Mouse (Mus musculus): ENCODE results near the gene Gca. TPM values are rescaled to one million over a fixed set of nuclear protein-coding genes. Genes with fewer than 3 reads are reported as not detected.

The Gca gene
- 14.7 and 16.1 TPM in 2 replicates for polyA plus RNA-seq (2016; fragmentation: Nextera tagmentation; extraction: Ambion mirVana)

GRCm38 (mm10) chr2:62664135-62664670 lies at the start of gene Gca:
Gene Gca, plus strand, starts transcription at chr2:62664285.
- peak within 1 kb of the TSS; percentile 93 for H3K4me2 ChIP-seq
- no peaks in the 10 kb centered on the region for H3K27me3 ChIP-seq (replicated peaks)
- ATAC-seq (ENCODE audit: insufficient number of reproducible peaks, low FRiP score), result peak; percentile 97
- peak within 1 kb of the TSS; percentile 77 for H3K4me3 ChIP-seq
- H3K9ac ChIP-seq, result peak within 1 kb of the TSS; percentile 83
- 0 out of 2 replicates have a peak, but pooled peaks cover 2% of the 10 kb centered on the region for H3K4me1 ChIP-seq (replicated peaks)
- under 1% methylated on average over 42 of the region's 43 CpGs for WGBS
- no peaks in the 10 kb centered on the region for H3K36me3 ChIP-seq
- H3K27ac ChIP-seq (ENCODE audit: poor library complexity, severe bottlenecking), result 0 out of 2 replicates have a peak within 1 kb of the TSS, but pooled peaks have one; percentile 44
- H3K9me3 ChIP-seq (replicated peaks), result no peaks in the 10 kb centered on the region

GRCm38 (mm10) chr2:62618934-62619341 lies 45.1 kb upstream of the Gca start:
- Histone ChIP-seq H3K4me1 (replicated peaks) (no peaks in the 10 kb centered on the region), H3K27ac (ENCODE audit: poor library complexity, severe bottlenecking) (no peak overlapping the region), H3K9ac (no peak overlapping the region), H3K4me3 (no peak overlapping the region), H3K4me2 (no peak overlapping the region), H3K9me3 (replicated peaks) (no peaks in the 10 kb centered on the region), H3K36me3 (no peaks in the 10 kb centered on the region), H3K27me3 (replicated peaks) (no peaks in the 10 kb centered on the region)
- ATAC-seq (ENCODE audit: insufficient number of reproducible peaks, low FRiP score), result peak; percentile 89
- WGBS, result 23% methylated on average over 7 of the region's 7 CpGs

GRCm38 (mm10) chr2:62619679-62620078 lies 44.4 kb upstream of the Gca start:
- H3K27me3 ChIP-seq (replicated peaks), result no peaks in the 10 kb centered on the region
- H3K9me3 ChIP-seq (replicated peaks), result no peaks in the 10 kb centered on the region
- no peak for ATAC-seq (ENCODE audit: insufficient number of reproducible peaks, low FRiP score)
- WGBS, result 45% methylated on average over 2 of the region's 2 CpGs
- no peak overlapping the region for H3K4me3 ChIP-seq
- H3K36me3 ChIP-seq, result no peaks in the 10 kb centered on the region
- no peak overlapping the region for H3K9ac ChIP-seq
- no peak overlapping the region for H3K27ac ChIP-seq (ENCODE audit: poor library complexity, severe bottlenecking)
- no peak overlapping the region for H3K4me2 ChIP-seq
- no peaks in the 10 kb centered on the region for H3K4me1 ChIP-seq (replicated peaks)

GRCm38 (mm10) chr2:62623024-62623441 lies 41.1 kb upstream of the Gca start:
- WGBS, result 81% methylated on average over 8 of the region's 8 CpGs
- ATAC-seq (ENCODE audit: insufficient number of reproducible peaks, low FRiP score), result no peak
- no peaks in the 10 kb centered on the region for H3K4me1 ChIP-seq (replicated peaks)
- no peak overlapping the region for H3K9ac ChIP-seq
- no peaks in the 10 kb centered on the region for H3K27me3 ChIP-seq (replicated peaks)
- H3K4me2 ChIP-seq, result no peak overlapping the region
- H3K9me3 ChIP-seq (replicated peaks), result no peaks in the 10 kb centered on the region
- no peak overlapping the region for H3K4me3 ChIP-seq
- H3K27ac ChIP-seq (ENCODE audit: poor library complexity, severe bottlenecking), result no peak overlapping the region
- H3K36me3 ChIP-seq, result no peaks in the 10 kb centered on the region

- no peak overlapping the region for H3K27ac ChIP-seq (ENCODE audit: poor library complexity, severe bottlenecking)
- H3K27me3 ChIP-seq (replicated peaks), result no peaks in the 10 kb centered on the region
- H3K36me3 ChIP-seq, result no peaks in the 10 kb centered on the region
- no peaks in the 10 kb centered on the region for H3K9me3 ChIP-seq (replicated peaks)
- H3K9ac ChIP-seq, result no peak overlapping the region
- H3K4me3 ChIP-seq, result no peak overlapping the region
- WGBS, result 9% methylated on average over 5 of the region's 5 CpGs
- no peaks in the 10 kb centered on the region for H3K4me1 ChIP-seq (replicated peaks)
- ATAC-seq (ENCODE audit: insufficient number of reproducible peaks, low FRiP score), result no peak
- no peak overlapping the region for H3K4me2 ChIP-seq
These were observed 36.4 kb upstream of the Gca start for GRCm38 (mm10) chr2:62627728-62628127.

DNA sequence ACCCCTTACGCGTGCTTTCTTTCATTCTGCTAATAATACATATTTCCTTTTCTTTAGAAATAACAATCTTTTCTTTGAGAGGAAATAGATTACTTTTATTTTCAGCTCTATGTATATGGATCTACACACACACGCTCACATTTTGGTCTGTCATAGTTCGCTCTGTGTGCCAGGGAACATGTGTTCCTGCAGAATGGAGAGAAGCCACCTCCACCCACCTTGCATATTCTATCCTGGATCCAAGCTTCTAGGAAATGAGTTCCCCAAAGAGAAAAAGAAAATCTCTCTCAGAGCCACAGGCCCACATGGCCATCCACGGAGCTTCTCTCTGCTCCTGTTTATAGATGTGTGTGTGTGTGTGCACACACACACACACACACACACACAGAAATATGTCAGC lies 35.7 kb upstream of the Gca start:
- no peaks in the 10 kb centered on the region for H3K4me1 ChIP-seq (replicated peaks)
- H3K9me3 ChIP-seq (replicated peaks), result no peaks in the 10 kb centered on the region
- no peak overlapping the region for H3K4me2 ChIP-seq
- H3K36me3 ChIP-seq, result no peaks in the 10 kb centered on the region
- H3K27me3 ChIP-seq (replicated peaks), result no peaks in the 10 kb centered on the region
- no peak overlapping the region for H3K27ac ChIP-seq (ENCODE audit: poor library complexity, severe bottlenecking)
- H3K9ac ChIP-seq, result no peak overlapping the region
- ATAC-seq (ENCODE audit: insufficient number of reproducible peaks, low FRiP score), result no peak
- WGBS, result 83% methylated on average over 5 of the region's 5 CpGs
- H3K4me3 ChIP-seq, result no peak overlapping the region

DNA sequence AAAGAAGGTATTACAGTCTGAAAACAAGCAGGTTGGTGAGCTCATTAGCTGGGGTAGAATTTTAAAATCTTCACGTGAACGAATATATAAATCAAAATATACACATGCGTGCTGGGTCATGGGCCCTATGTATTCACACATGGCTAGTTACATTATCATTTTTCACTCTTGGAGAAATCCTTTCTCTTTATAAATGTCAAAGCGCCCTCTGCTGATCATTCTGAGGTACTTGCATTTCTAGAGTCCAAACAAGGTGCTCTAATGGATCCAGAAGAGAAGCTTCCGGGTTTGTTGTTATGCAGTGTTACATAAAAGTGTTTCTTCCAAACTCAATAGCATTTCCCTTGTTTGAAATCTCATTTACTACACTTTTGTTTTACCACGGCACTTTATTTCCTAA lies 33.6 kb upstream of the Gca start:
- Histone ChIP-seq H3K4me3 (no peak overlapping the region), H3K4me1 (replicated peaks) (no peaks in the 10 kb centered on the region), H3K4me2 (no peak overlapping the region), H3K9me3 (replicated peaks) (no peaks in the 10 kb centered on the region), H3K27ac (ENCODE audit: poor library complexity, severe bottlenecking) (no peak overlapping the region), H3K36me3 (no peaks in the 10 kb centered on the region), H3K9ac (no peak overlapping the region), H3K27me3 (replicated peaks) (no peaks in the 10 kb centered on the region; the same call in 1 of the 2 replicates)
- 18% methylated on average over 6 of the region's 6 CpGs for WGBS
- no peak for ATAC-seq (ENCODE audit: insufficient number of reproducible peaks, low FRiP score)

DNA sequence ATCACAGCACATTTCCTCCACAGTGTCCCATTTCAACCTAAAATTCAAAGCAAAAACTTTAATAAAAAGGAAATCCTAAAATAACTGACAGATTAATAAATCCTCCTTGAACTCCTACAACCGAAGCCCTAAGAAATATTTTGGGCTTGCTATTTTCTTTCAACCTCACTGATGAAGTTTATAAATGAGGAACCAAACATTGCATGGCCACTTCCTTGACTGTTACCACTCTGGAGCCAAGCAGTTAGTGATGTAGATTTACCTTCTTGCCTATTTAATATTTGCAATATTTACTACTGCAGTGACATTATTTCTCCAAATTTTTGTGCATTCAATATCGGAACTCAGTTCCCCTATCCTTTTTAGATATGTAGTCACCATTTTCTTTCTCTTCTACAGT lies 24.2 kb upstream of the Gca start:
- 78% methylated on average over 2 of the region's 2 CpGs for WGBS
- no peaks in the 10 kb centered on the region for H3K4me1 ChIP-seq (replicated peaks)
- H3K27ac ChIP-seq (ENCODE audit: poor library complexity, severe bottlenecking), result no peak overlapping the region
- no peak overlapping the region for H3K4me3 ChIP-seq
- ATAC-seq (ENCODE audit: insufficient number of reproducible peaks, low FRiP score), result no peak
- no peaks in the 10 kb centered on the region for H3K9me3 ChIP-seq (replicated peaks)
- H3K27me3 ChIP-seq (replicated peaks), result no peaks in the 10 kb centered on the region; the same call in 1 of the 2 replicates
- H3K36me3 ChIP-seq, result no peaks in the 10 kb centered on the region
- H3K4me2 ChIP-seq, result no peak overlapping the region
- no peak overlapping the region for H3K9ac ChIP-seq

- 54% methylated on average over 21 of the region's 21 CpGs for WGBS
- H3K4me2 ChIP-seq, result peak overlapping the region; percentile 7; the same call in 1 of the 2 replicates
These were observed 20.4 kb upstream of the Gca start for GRCm38 (mm10) chr2:62643405-62644305.

GRCm38 (mm10) chr2:62644891-62645290 lies 19.2 kb upstream of the Gca start:
- H3K27ac ChIP-seq (ENCODE audit: poor library complexity, severe bottlenecking), result no peak overlapping the region
- H3K27me3 ChIP-seq (replicated peaks), result no peaks in the 10 kb centered on the region
- H3K4me1 ChIP-seq (replicated peaks), result peaks cover 9% of the 10 kb centered on the region
- no peak overlapping the region for H3K9ac ChIP-seq
- no peaks in the 10 kb centered on the region for H3K36me3 ChIP-seq
- WGBS, result 88% methylated on average over 5 of the region's 5 CpGs
- H3K4me2 ChIP-seq, result no peak overlapping the region
- H3K9me3 ChIP-seq (replicated peaks), result no peaks in the 10 kb centered on the region
- no peak for ATAC-seq (ENCODE audit: insufficient number of reproducible peaks, low FRiP score)
- no peak overlapping the region for H3K4me3 ChIP-seq

More at GRCm38 (mm10) chr2:62643405-62644305, 20.4 kb upstream of the Gca start:
- H3K27ac ChIP-seq (ENCODE audit: poor library complexity, severe bottlenecking), result no peak overlapping the region
- no peaks in the 10 kb centered on the region for H3K27me3 ChIP-seq (replicated peaks)
- no peaks in the 10 kb centered on the region for H3K36me3 ChIP-seq
- H3K4me1 ChIP-seq (replicated peaks), result peaks cover 8% of the 10 kb centered on the region
- H3K9me3 ChIP-seq (replicated peaks), result no peaks in the 10 kb centered on the region
- ATAC-seq (ENCODE audit: insufficient number of reproducible peaks, low FRiP score), result no peak
- no peak overlapping the region for H3K9ac ChIP-seq
- H3K4me3 ChIP-seq, result no peak overlapping the region

- Histone ChIP-seq H3K9me3 (replicated peaks) (no peaks in the 10 kb centered on the region), H3K4me2 (peak overlapping the region; percentile 71), H3K36me3 (no peaks in the 10 kb centered on the region), H3K27ac (ENCODE audit: poor library complexity, severe bottlenecking) (no peak overlapping the region), H3K27me3 (replicated peaks) (no peaks in the 10 kb centered on the region), H3K4me3 (peak overlapping the region; percentile 67), H3K4me1 (replicated peaks) (peaks cover 12% of the 10 kb centered on the region), H3K9ac (peak overlapping the region; percentile 71; the same call in 1 of the 2 replicates)
- ATAC-seq (ENCODE audit: insufficient number of reproducible peaks, low FRiP score), result peak; percentile 36; the same call in 1 of the 2 replicates
- WGBS, result 37% methylated on average over 12 of the region's 12 CpGs
These were observed 18.6 kb upstream of the Gca start for GRCm38 (mm10) chr2:62645475-62645874.

Measured in heart, embryonic 12.5 days (tissue).